Mouse (Mus musculus): ENCODE measurements around the gene Sec22b. TPM values are rescaled to one million over a fixed set of nuclear protein-coding genes. Genes with fewer than 3 reads are reported as not detected.

Gene Sec22b
- polyA plus RNA-seq, 1 experiment from 2014 or later = 139 TPM

Other genes starting within 250 kb of the Sec22b start
- 4.3 and 5.8 TPM in 2 replicates for gene Prkab2, start 243.0 kb upstream of the Sec22b start, polyA plus RNA-seq (2016; fragmentation: Nextera tagmentation; extraction: Ambion mirVana)
- gene Gm17651, start 226.5 kb upstream of the Sec22b start, polyA plus RNA-seq (2016; fragmentation: Nextera tagmentation; extraction: Ambion mirVana) = not detected in 2 replicates
- gene Pde4dip, start 12.5 kb upstream of the Sec22b start, polyA plus RNA-seq (2016; fragmentation: Nextera tagmentation; extraction: Ambion mirVana) = 15.6 and 22.8 TPM in 2 replicates
- gene Notch2, start 112.3 kb downstream of the Sec22b start, polyA plus RNA-seq (2016; fragmentation: Nextera tagmentation; extraction: Ambion mirVana) = 22.7 and 29.6 TPM in 2 replicates

Data from limb, embryonic 10.5 days (tissue).